Mouse (Mus musculus) stomach, embryonic 14.5 days (tissue): ENCODE results near the gene Nkain2. TPM values are rescaled to one million over a fixed set of nuclear protein-coding genes. Genes with fewer than 3 reads are reported as not detected.
"Not testable (repeated sequence)": the region's sequence is repeated elsewhere in the genome, so short reads cannot be mapped to it uniquely, and the experiment has no call there.

Experiments
- ATAC-seq: fragments of 200-750 bp; cut with Nextera tagmentation; 2 replicates; pipeline ENCODE4 v1.8.0; 2017; ENCODE audit warnings: low read depth, moderate TSS enrichment; ENCODE audit not compliant: insufficient number of reproducible peaks, insufficient read depth, low FRiP score
- H3K27ac ChIP-seq: fragments of 300-500 bp; sonication (generic); 2 replicates; pipeline ENCODE4 v1.5.1; 2014; ENCODE audit warnings: mild to moderate bottlenecking, low read length, moderate library complexity, mixed read lengths
- H3K27me3 ChIP-seq: fragments of 300-500 bp; sonication (generic); 2 replicates; pipeline ENCODE4 v1.6.1; 2014; ENCODE audit warnings: low read length, control low read depth, mixed read lengths; ENCODE audit not compliant: control insufficient read depth, insufficient read depth
- H3K36me3 ChIP-seq: fragments of 300-500 bp; sonication (generic); 2 replicates; pipeline ENCODE4 v1.6.1; 2014; ENCODE audit warnings: mild to moderate bottlenecking, control low read depth, low read length, moderate library complexity, mixed read lengths; ENCODE audit not compliant: control insufficient read depth, insufficient read depth
- H3K4me1 ChIP-seq: fragments of 300-500 bp; sonication (generic); 2 replicates; pipeline ENCODE4 v1.6.1; 2014; ENCODE audit warnings: low read length, control low read depth, mixed read lengths; ENCODE audit not compliant: control insufficient read depth, insufficient read depth
- H3K4me2 ChIP-seq: fragments of 300-500 bp; sonication (generic); replicated peaks from 2 replicates; pipeline ENCODE4 v1.6.1; 2014; ENCODE audit warnings: low read depth, low read length, control low read depth
- H3K4me3 ChIP-seq: fragments of 300-500 bp; sonication (generic); 2 replicates; pipeline ENCODE4 v1.5.1; 2014; ENCODE audit warnings: low read depth, low read length, control low read depth
- H3K9ac ChIP-seq: fragments of 300-500 bp; sonication (generic); replicated peaks from 2 replicates; pipeline ENCODE4 v1.6.1; 2014; ENCODE audit warnings: low read depth, mild to moderate bottlenecking, control low read depth, low read length, moderate library complexity, mixed read lengths
- H3K9me3 ChIP-seq: fragments of 300-500 bp; sonication (generic); 2 replicates; pipeline ENCODE4 v1.6.1; 2016; ENCODE audit warnings: low read depth, low read length, control low read depth; ENCODE audit not compliant: control insufficient read depth
- WGBS: fragments of 180-500 bp; shearing (Covaris S2); extraction: QIAGEN DNeasy Blood & Tissue Kit; methylation state at CpG from one replicate; pipeline ENCODE4 v1.1.7; 2014; 5-methylcytosine and 5-hydroxymethylcytosine counted together
- polyA plus RNA-seq: library from polyadenylated mRNA; unstranded; fragments of >200 nt; fragmentation: Nextera tagmentation; extraction: Ambion mirVana; gene quantifications from 2 replicates; pipeline ENCODE4 v1.2.1, GENCODE M21; 2014

Gene Nkain2
- polyA plus RNA-seq, 1 experiment from 2014 or later: 1.9 TPM

DNA sequence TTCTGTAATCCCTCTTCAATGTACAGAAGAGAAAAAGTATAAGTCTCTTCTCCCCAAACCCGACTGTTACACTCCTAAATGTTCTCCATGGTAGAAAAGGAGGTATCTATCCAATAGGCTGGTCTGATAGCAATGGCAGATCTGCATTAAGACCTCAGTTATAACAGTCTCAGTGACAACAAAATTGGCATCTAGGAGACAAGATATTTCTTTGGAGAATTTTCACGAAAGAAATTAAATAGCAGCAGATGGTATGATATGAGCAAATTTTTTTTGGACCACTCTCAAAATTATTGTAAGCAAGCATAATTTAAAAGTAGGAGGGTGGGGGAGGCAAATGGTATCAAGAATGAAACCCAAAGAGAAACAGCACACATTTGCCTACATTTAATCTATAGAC lies 94.0 kb downstream of the Nkain2 start:
- Histone ChIP-seq H3K9ac (no peak overlapping the region), H3K27ac (no peak overlapping the region), H3K4me2 (no peak overlapping the region), H3K4me3 (no peak overlapping the region), H3K27me3 (no peaks in the 10 kb centered on the region), H3K4me1 (no peaks in the 10 kb centered on the region), H3K9me3 (no peaks in the 10 kb centered on the region), H3K36me3 (no peaks in the 10 kb centered on the region)
- WGBS: 76% methylated on average over 2 of the region's 2 CpGs
- no peak for ATAC-seq

DNA sequence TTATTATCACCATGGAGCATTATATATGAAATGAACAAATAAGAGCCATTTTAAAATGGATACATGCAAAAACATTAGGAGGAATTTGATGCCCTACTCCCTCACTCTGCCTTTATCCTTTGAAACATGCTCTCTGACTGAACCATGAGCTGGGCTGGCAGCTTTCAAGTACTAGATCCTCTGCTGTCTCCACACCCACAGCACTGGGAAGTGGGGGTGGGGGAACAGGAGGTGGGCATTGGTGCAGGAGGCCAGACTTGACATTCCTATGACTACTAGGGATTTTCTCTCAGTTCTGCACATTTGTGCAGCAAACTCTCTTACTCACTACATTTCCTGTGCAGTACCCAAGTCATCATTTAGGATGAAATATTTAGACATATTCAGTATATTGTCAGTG lies 99.7 kb downstream of the Nkain2 start:
- no peak for ATAC-seq
- H3K27me3 ChIP-seq: no peaks in the 10 kb centered on the region
- no peak overlapping the region for H3K27ac ChIP-seq
- H3K36me3 ChIP-seq: no peaks in the 10 kb centered on the region
- no peak overlapping the region for H3K4me2 ChIP-seq
- no peaks in the 10 kb centered on the region for H3K4me1 ChIP-seq
- no peaks in the 10 kb centered on the region for H3K9me3 ChIP-seq
- H3K4me3 ChIP-seq: no peak overlapping the region
- H3K9ac ChIP-seq: no peak overlapping the region

DNA sequence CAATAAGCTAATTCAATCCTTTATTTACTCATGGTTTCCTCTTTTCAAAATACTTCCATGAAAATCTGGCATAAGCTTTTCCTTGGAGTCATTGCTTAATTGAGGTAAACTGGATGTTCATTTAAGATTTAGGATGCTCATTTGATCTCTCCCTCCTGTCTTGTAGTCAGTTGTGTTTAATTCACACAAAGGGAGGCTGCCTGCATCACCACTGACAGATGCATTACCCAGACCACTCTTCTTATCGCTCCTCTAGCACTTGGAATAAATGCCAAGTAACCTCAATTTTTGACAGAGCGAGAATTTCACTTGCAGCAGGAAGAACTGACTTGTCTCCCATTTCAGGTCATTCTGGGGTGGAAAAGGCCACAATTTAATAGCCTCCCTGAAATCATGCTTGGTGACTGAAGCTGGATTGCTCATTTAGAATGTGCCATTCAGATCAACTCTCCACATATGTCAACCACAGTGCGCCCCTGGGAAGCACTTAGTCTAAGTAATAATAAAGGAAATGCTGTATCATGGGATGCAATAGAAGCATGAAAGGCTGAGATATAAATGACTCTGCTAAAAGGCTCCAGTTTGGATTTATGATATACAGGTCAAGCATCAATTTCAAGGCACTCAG lies 107.4 kb downstream of the Nkain2 start:
- WGBS: 42% methylated on average over 3 of the region's 3 CpGs
- Histone ChIP-seq H3K9ac (no peak overlapping the region), H3K4me2 (no peak overlapping the region), H3K9me3 (no peaks in the 10 kb centered on the region), H3K27ac (no peak overlapping the region), H3K36me3 (no peaks in the 10 kb centered on the region), H3K4me3 (no peak overlapping the region), H3K27me3 (no peaks in the 10 kb centered on the region), H3K4me1 (no peaks in the 10 kb centered on the region)
- ATAC-seq: no peak

DNA sequence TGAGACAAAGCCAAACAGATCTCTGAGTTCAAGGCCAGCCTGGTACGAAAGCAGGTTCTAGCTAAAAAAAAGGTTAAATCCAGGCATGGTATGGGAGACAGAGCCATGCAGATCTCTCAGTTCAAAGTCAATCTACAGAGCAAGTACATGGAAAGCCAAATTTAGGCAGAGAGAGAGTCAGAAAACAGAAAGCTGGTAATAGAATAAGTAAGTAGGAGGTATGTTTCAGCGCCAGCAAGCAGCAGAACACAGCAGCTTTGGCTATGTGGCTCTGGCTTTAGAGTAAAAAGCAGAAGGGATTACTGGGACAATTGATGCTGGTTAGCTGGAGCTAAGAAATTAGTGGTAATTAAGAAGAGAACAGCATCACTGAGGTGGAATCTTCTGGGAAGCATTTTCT lies 151.3 kb downstream of the Nkain2 start:
- no peak overlapping the region for H3K4me3 ChIP-seq
- no peak for ATAC-seq
- H3K36me3 ChIP-seq: no peaks in the 10 kb centered on the region
- no peaks in the 10 kb centered on the region for H3K27me3 ChIP-seq
- H3K27ac ChIP-seq: no peak overlapping the region
- WGBS: 92% methylated on average over 2 of the region's 2 CpGs
- no peak overlapping the region for H3K4me2 ChIP-seq
- H3K4me1 ChIP-seq: no peaks in the 10 kb centered on the region
- no peak overlapping the region for H3K9ac ChIP-seq
- H3K9me3 ChIP-seq: no peaks in the 10 kb centered on the region

DNA sequence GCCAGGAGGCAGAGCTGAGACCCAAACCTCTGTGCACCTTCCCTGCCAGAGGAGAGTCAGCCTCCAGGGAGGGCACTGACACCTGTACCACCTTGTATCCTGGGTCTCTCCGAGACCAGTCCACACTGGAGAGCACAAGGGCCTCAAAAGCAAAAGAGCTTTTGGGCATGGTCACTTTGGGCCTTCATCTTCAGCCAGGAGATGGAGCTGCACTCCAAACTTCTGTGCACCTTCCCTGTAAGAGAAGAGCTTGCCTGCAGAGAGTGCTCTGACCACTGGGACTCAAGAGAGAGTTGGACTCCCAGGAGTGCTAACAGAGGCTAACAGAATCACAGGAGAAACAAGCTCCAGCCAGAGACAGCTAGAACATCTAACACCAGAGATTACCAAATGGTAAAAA lies 183.7 kb downstream of the Nkain2 start:
- not testable (repeated sequence) for H3K4me3 ChIP-seq, H3K27ac ChIP-seq, H3K9ac ChIP-seq, H3K9me3 ChIP-seq, H3K4me2 ChIP-seq, ATAC-seq, H3K4me1 ChIP-seq, H3K36me3 ChIP-seq, H3K27me3 ChIP-seq
- WGBS: 64% methylated on average over 1 of the region's 1 CpGs

DNA sequence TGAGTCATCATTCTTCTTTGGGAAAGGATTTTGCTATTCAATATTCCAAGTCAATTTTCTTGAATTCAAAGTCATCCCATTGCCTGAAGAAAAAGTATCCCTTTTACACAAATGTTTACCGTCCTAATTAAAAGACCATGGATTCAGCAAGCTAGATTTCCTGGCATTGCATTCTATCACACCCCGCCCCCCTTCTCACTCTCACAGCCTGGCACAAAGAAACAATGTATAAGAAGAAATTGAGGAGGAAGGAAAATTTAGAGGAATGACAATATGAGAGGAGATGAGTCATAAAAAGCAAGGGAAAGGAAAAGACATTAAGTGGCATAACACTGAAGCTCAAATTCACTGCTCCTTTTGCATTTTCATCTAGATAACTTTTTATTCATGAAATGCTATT lies 193.6 kb downstream of the Nkain2 start:
- H3K4me1 ChIP-seq: no peaks in the 10 kb centered on the region
- H3K27me3 ChIP-seq: no peaks in the 10 kb centered on the region
- H3K36me3 ChIP-seq: no peaks in the 10 kb centered on the region
- no peak overlapping the region for H3K4me2 ChIP-seq
- no peaks in the 10 kb centered on the region for H3K9me3 ChIP-seq
- ATAC-seq: no peak
- no peak overlapping the region for H3K4me3 ChIP-seq
- no peak overlapping the region for H3K27ac ChIP-seq
- WGBS: 90% methylated on average over 2 of the region's 2 CpGs
- H3K9ac ChIP-seq: no peak overlapping the region

DNA sequence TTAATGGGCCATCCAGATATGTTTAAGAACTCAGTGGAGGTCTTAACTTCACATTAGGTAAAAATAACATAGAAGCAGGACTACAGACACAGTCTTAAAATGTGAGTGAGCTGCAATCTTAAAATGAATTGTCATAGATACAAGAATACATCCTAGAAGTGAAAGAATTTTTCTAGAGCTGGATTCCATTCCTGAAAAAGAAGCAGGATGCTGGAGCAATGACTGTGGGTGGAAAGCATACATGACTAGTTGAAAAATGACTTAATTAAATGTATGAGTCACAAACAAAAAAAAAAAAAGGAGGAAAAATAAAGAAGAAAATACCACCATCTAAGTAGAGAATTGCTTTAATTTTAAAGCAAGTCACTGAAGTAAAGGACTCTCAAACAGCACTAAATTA lies 205.7 kb downstream of the Nkain2 start:
- no peaks in the 10 kb centered on the region for H3K36me3 ChIP-seq
- H3K4me2 ChIP-seq: no peak overlapping the region
- no peaks in the 10 kb centered on the region for H3K4me1 ChIP-seq
- H3K27ac ChIP-seq: no peak overlapping the region
- H3K9me3 ChIP-seq: no peaks in the 10 kb centered on the region
- no peak for ATAC-seq
- no peaks in the 10 kb centered on the region for H3K27me3 ChIP-seq
- H3K9ac ChIP-seq: no peak overlapping the region
- no peak overlapping the region for H3K4me3 ChIP-seq

DNA sequence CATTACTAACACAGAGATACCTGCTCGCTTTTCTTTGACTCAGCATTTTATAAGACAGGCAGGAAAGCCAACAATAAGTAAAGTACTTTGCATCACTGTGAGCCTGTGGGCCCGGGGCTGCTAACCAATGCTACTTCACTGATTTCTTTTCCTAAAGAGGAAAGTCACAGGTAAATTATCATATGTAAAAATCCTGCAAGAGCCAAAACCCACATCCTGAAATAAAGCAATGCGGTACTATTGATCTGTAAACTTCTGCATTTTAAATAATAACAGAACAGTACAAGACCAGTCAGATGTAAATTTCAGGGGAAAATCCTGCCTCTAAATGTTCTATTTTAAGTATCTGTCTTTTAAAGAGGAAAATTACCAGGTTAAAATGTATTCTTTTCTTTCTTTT lies 250.0 kb downstream of the Nkain2 start:
- 76% methylated on average over 3 of the region's 3 CpGs for WGBS
- Histone ChIP-seq H3K4me1 (no peaks in the 10 kb centered on the region), H3K4me2 (no peak overlapping the region), H3K36me3 (no peaks in the 10 kb centered on the region), H3K9ac (no peak overlapping the region), H3K4me3 (no peak overlapping the region), H3K27ac (no peak overlapping the region), H3K9me3 (no peaks in the 10 kb centered on the region), H3K27me3 (no peaks in the 10 kb centered on the region)
- no peak for ATAC-seq

DNA sequence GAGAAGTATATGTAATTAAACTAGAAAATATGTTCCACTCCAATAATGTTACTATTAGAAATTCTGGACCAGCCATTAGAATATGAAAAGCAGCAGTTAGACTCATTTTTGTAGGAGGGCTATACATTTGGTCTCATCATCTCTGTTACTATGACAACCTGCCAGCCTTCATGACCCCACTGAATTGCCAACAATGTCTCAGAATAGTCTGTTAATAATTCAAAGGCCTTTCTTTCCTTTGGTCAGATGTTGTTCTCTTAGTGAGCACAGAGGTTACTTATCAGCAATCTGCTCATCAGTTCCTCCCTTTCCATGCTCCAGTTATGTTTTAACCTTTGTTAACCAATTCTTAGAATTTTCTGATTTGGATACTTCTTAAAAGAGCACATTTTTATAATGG lies 251.1 kb downstream of the Nkain2 start:
- Histone ChIP-seq H3K9ac (no peak overlapping the region), H3K27ac (no peak overlapping the region), H3K36me3 (no peaks in the 10 kb centered on the region), H3K4me1 (no peaks in the 10 kb centered on the region), H3K27me3 (no peaks in the 10 kb centered on the region), H3K9me3 (no peaks in the 10 kb centered on the region), H3K4me2 (no peak overlapping the region), H3K4me3 (no peak overlapping the region)
- no peak for ATAC-seq
